Mouse (Mus musculus) kidney, adult 2 months (tissue): Measurements from ENCODE around the gene Hist3h2ba.

ENCODE experiments used
- CTCF ChIP-seq: fragments of 200-500 bp; conservative IDR thresholded peaks from 2 replicates; pipeline ENCODE4 v1.5.1; 2011; ENCODE audit warnings: low read depth, mild to moderate bottlenecking, control low read depth, low read length, moderate library complexity, mixed read lengths; ENCODE audit not compliant: insufficient read depth, insufficient read length
- POLR2A ChIP-seq: fragments of 200-500 bp; IDR thresholded peaks from one replicate; pipeline ENCODE4 v1.6.1; 2011; ENCODE audit warnings: low read depth, low read length, control low read depth

GRCm38 (mm10) chr11:58939088-58939439 is 9.7 kb upstream of the Hist3h2ba start:
- TF ChIP-seq POLR2A, result no peak
- TF ChIP-seq CTCF, result no peak
